Mouse (Mus musculus) limb, embryonic 14.5 days (tissue): ENCODE data around the gene Lrrc66. TPM values are rescaled to one million over a fixed set of nuclear protein-coding genes. Genes with fewer than 3 reads are reported as not detected.

Source experiments
- ATAC-seq: fragments of 200-750 bp; cut with Nextera tagmentation; 2 replicates; pipeline ENCODE4 v1.8.0; 2017; ENCODE audit warnings: low read depth, moderate number of reproducible peaks, moderate TSS enrichment; ENCODE audit not compliant: low FRiP score
- DNase-seq: peaks from one replicate; pipeline ENCODE4 v3.0.0-alpha.2; 2015; ENCODE audit warnings: low spot score
- H3K27ac ChIP-seq: fragments of 300-500 bp; sonication (generic); replicated peaks from 2 replicates; pipeline ENCODE4 v1.5.1; 2014; ENCODE audit warnings: low read depth, mild to moderate bottlenecking, low read length, moderate library complexity, mixed read lengths
- H3K27me3 ChIP-seq: fragments of 300-500 bp; sonication (generic); 2 replicates; pipeline ENCODE4 v1.6.1; 2014; ENCODE audit warnings: low read length, mixed read lengths; ENCODE audit not compliant: control insufficient read depth, insufficient read depth
- H3K36me3 ChIP-seq: fragments of 300-500 bp; sonication (generic); 2 replicates; pipeline ENCODE4 v1.6.1; 2014; ENCODE audit warnings: mild to moderate bottlenecking, low read length, moderate library complexity, mixed read lengths; ENCODE audit not compliant: control insufficient read depth, insufficient read depth
- H3K4me1 ChIP-seq: fragments of 300-500 bp; sonication (generic); 2 replicates; pipeline ENCODE4 v1.6.1; 2014; ENCODE audit warnings: antibody characterized with exemption, low read length, mixed read lengths; ENCODE audit not compliant: control insufficient read depth, insufficient read depth
- H3K4me2 ChIP-seq: fragments of 300-500 bp; sonication (generic); replicated peaks from 2 replicates; pipeline ENCODE4 v1.6.1; 2014; ENCODE audit warnings: low read depth, mild to moderate bottlenecking, low read length, moderate library complexity; ENCODE audit not compliant: severe bottlenecking
- H3K4me3 ChIP-seq: fragments of 300-500 bp; sonication (generic); replicated peaks from 2 replicates; pipeline ENCODE4 v1.5.1; 2014; ENCODE audit warnings: low read length
- H3K9ac ChIP-seq: fragments of 300-500 bp; sonication (generic); 2 replicates; pipeline ENCODE4 v1.6.1; 2014; ENCODE audit warnings: mild to moderate bottlenecking, low read depth, low read length, moderate library complexity; ENCODE audit not compliant: severe bottlenecking
- H3K9me3 ChIP-seq: fragments of 300-500 bp; sonication (generic); 2 replicates; pipeline ENCODE4 v1.6.1; 2016; ENCODE audit warnings: low read length; ENCODE audit not compliant: control insufficient read depth
- POLR2A ChIP-seq: fragments of 200-500 bp; IDR thresholded peaks from 2 replicates; pipeline ENCODE4 v1.8.0; 2012; ENCODE audit warnings: inconsistent platforms, mild to moderate bottlenecking, moderate library complexity, borderline replicate concordance; ENCODE audit not compliant: insufficient read depth, insufficient read length; ENCODE audit errors: extremely low read depth
- WGBS: fragments of 180-500 bp; shearing (Covaris S2); extraction: QIAGEN DNeasy Blood & Tissue Kit; methylation state at CpG from one replicate; pipeline ENCODE4 v1.1.7; 2014; 5-methylcytosine and 5-hydroxymethylcytosine counted together
- polyA plus RNA-seq, 2 experiments: library from polyadenylated mRNA; depleted of rRNA in 1 of 2; stranded (reverse) in 1 of 2; unstranded in 1 of 2; fragments of >200 nt; fragmentation: Nextera tagmentation in 1 of 2; extraction: Ambion mirVana in 1 of 2; gene quantifications; 2 replicates each; pipeline versions ENCODE4 v1.2.1 to v1.2.3; 2012 to 2014

Gene Lrrc66
- polyA plus RNA-seq, 2 experiments = 0.11 TPM; not detected in 1

DNA sequence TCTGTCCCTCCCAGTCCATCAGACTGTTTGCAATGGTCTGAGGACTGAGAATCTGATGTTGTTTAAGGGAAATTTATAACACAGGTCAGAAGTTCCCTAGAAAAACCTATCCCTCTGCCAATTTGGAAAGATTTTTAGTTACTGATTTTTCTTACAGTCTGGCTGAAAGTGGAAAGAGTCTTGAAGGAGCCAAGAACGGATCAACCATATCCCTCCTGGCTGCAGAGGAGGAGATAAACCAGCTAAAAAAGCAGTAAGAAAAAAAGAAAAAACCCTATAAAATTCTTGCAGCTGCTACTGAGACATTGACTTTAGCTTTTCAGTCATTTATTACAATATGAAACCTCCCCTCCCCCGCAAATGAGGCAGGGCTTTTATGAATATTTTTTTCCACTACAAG, 34.4 kb upstream of the Lrrc66 start:
- Histone ChIP-seq H3K4me1 (peaks cover 4% of the 10 kb centered on the region; the same call in 1 of the 2 replicates), H3K4me2 (no peak overlapping the region), H3K4me3 (no peak overlapping the region), H3K36me3 (no peaks in the 10 kb centered on the region), H3K9ac (no peak overlapping the region), H3K27ac (no peak overlapping the region), H3K9me3 (no peaks in the 10 kb centered on the region), H3K27me3 (no peaks in the 10 kb centered on the region)
- TF ChIP-seq POLR2A = no peak
- WGBS = 40% methylated on average over 2 of the region's 2 CpGs
- no peak for ATAC-seq
- peak; percentile 68 for DNase-seq

- DNase-seq (no peak), ATAC-seq (no peak)
- peaks cover 11% of the 10 kb centered on the region for H3K4me1 ChIP-seq
- peak overlapping the region; percentile 57 for H3K9ac ChIP-seq
- no peaks in the 10 kb centered on the region for H3K36me3 ChIP-seq
- no peaks in the 10 kb centered on the region for H3K9me3 ChIP-seq
- 4% methylated on average over 4 of the region's 4 CpGs for WGBS
- no peak for TF ChIP-seq POLR2A
- H3K4me2 ChIP-seq = peak overlapping the region; percentile 100
- no peak overlapping the region for H3K27ac ChIP-seq
- H3K4me3 ChIP-seq = peak overlapping the region; percentile 54
- H3K27me3 ChIP-seq = peaks cover 30% of the 10 kb centered on the region
Measured at GRCm38 (mm10) chr5:73651855-73652201, 19.5 kb upstream of the Lrrc66 start.

DNA sequence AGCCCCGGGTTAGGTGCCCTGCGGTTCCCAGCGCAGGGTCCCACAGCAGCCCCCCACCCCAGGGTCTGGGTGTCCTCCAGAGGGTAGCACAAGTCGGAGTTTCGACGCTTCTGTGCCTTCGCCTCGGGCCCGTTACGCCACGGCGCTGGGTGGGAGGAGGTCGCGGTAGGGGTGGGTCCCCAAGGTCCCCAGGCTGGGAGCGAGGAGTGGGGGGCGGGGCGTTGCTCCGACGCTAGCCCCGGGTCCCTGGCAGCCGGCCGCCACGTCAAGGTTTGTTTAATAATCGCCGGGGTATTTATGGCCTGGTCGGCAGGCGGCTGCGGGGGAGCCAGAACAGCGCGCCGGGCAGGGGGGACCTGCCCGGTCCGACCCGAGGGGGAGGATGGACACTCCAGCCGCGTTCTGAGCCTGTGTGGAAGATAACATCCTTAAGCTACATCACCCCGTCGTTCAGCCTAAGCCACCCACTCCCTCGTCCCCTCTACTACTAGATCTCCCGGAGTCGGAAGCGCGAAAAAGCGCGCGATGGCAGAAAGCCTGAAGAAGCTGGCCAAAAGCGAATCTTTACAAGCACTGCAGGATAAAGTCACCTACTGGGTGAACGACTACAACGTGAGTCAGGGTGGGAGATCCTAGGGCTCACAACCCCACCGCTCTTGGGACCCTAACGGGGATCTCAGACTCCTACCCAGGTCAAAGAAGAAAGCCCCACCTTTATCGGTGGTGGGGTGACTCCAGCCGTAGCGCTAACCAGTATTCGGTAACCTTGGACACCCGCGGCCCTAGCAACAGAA, 18.9 kb upstream of the Lrrc66 start, which contains the start of gene Spata18:
Gene Spata18, plus strand, starts transcription at position 319 of the 794 bp plus-strand sequence.
- Histone ChIP-seq H3K9me3 (no peaks in the 10 kb centered on the region), H3K36me3 (no peaks in the 10 kb centered on the region), H3K4me2 (peak within 1 kb of the TSS; percentile 100), H3K27ac (no peak within 1 kb of the TSS), H3K27me3 (peaks cover 30% of the 10 kb centered on the region), H3K4me3 (peak within 1 kb of the TSS; percentile 54), H3K4me1 (peaks cover 15% of the 10 kb centered on the region), H3K9ac (peak within 1 kb of the TSS; percentile 57)
- no peak for TF ChIP-seq POLR2A
- peak; percentile 24 for DNase-seq
- 1% methylated on average over 53 of the region's 57 CpGs for WGBS
- peak; percentile 10; the same call in 1 of the 2 replicates for ATAC-seq

- Histone ChIP-seq H3K4me1 (peaks cover 15% of the 10 kb centered on the region), H3K27me3 (peaks cover 30% of the 10 kb centered on the region), H3K27ac (no peak overlapping the region), H3K36me3 (no peaks in the 10 kb centered on the region), H3K9me3 (no peaks in the 10 kb centered on the region), H3K9ac (peak overlapping the region; percentile 57), H3K4me3 (peak overlapping the region; percentile 54), H3K4me2 (peak overlapping the region; percentile 100)
- no peak for TF ChIP-seq POLR2A
- 2% methylated on average over 15 of the region's 15 CpGs for WGBS
- DNase-seq (no peak), ATAC-seq (no peak)
Measured at GRCm38 (mm10) chr5:73650365-73650964, 18.1 kb upstream of the Lrrc66 start.

DNA sequence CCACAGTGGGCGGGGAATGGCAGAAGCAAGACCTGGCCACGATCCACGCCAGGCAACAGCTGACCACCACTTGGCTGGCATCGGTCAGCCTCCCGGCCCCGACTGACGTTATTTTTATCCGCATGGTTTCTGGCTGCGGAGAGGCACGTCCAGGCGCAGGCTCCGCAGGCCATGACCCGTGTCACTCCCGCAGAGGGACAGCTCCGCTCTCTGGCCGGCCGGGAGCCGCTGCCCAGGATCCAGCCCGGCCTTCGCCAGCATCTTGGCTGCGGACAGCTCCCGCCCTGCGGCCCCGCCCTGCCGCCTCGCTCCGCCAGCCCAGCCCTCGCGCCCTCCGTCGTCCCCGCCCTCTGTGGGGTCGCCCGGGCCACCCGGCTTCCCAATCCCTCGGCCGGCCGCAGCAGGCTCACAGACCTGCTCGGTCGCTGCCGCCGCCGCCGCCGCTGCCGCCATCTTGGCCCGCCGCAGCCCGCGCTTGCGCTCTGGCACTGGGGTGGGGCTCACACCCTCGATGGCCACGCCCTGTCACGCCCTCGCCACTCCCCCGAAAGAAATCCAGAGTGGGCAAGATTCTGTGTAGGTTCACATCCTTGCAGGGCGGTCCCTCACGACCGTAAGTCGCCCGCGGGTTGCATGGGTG, 15.1 kb upstream of the Lrrc66 start, which contains the start of gene Sgcb:
Gene Sgcb, minus strand, starts transcription at position 530 of the 640 bp plus-strand sequence.
- WGBS = under 1% methylated on average over 48 of the region's 62 CpGs
- DNase-seq = peak; percentile 77
- H3K4me1 ChIP-seq = peaks cover 15% of the 10 kb centered on the region
- 0 out of 2 replicates have a peak, but pooled peaks cover 5% of the 10 kb centered on the region for H3K36me3 ChIP-seq
- ATAC-seq = peak; percentile 86
- TF ChIP-seq POLR2A = 0 out of 2 replicates have a peak, but pooled peaks have one; percentile 43
- H3K4me2 ChIP-seq = peak within 1 kb of the TSS; percentile 74
- H3K4me3 ChIP-seq = peak within 1 kb of the TSS; percentile 88
- H3K9me3 ChIP-seq = no peaks in the 10 kb centered on the region
- H3K9ac ChIP-seq = peak within 1 kb of the TSS; percentile 88
- H3K27ac ChIP-seq = peak within 1 kb of the TSS; percentile 40; the same call in 1 of the 2 replicates
- peaks cover 30% of the 10 kb centered on the region for H3K27me3 ChIP-seq
